Mouse (Mus musculus) midbrain, postnatal 0 days (tissue): ENCODE results near the gene Flywch1. TPM values are rescaled to one million over a fixed set of nuclear protein-coding genes. Genes with fewer than 3 reads are reported as not detected.
A peak's percentile ranks its signal among the peaks of the same experiment; 100 is the strongest.

Experiments
- ATAC-seq: fragments of 200-750 bp; cut with Nextera tagmentation; 2 replicates; pipeline ENCODE4 v1.8.0; 2017; ENCODE audit warnings: moderate number of reproducible peaks, mild to moderate bottlenecking, moderate TSS enrichment, moderate library complexity; ENCODE audit not compliant: low FRiP score
- DNase-seq: peaks from one replicate; pipeline ENCODE4 v3.0.0-alpha.2; 2015; ENCODE audit warnings: low spot score
- H3K27ac ChIP-seq: fragments of 300-500 bp; sonication (generic); 2 replicates; pipeline ENCODE4 v1.5.1; 2014; ENCODE audit warnings: low read depth, mild to moderate bottlenecking, low read length, mixed read lengths
- H3K27me3 ChIP-seq: fragments of 300-500 bp; sonication (generic); 2 replicates; pipeline ENCODE4 v1.6.1; 2014; ENCODE audit warnings: low read length, control low read depth, mixed read lengths; ENCODE audit not compliant: insufficient read depth
- H3K36me3 ChIP-seq: fragments of 300-500 bp; sonication (generic); 2 replicates; pipeline ENCODE4 v1.6.1; 2014; ENCODE audit warnings: low read length, control low read depth, mixed read lengths; ENCODE audit not compliant: insufficient read depth
- H3K4me1 ChIP-seq: fragments of 300-500 bp; sonication (generic); 2 replicates; pipeline ENCODE4 v1.6.1; 2014; ENCODE audit warnings: mild to moderate bottlenecking, control low read depth, antibody characterized with exemption, low read length, mixed read lengths; ENCODE audit not compliant: insufficient read depth
- H3K4me2 ChIP-seq: fragments of 300-500 bp; sonication (generic); 2 replicates; pipeline ENCODE4 v1.6.1; 2014; ENCODE audit warnings: low read depth, mild to moderate bottlenecking, low read length, mixed read lengths; ENCODE audit not compliant: poor library complexity, severe bottlenecking
- H3K4me3 ChIP-seq: fragments of 300-500 bp; sonication (generic); 2 replicates; pipeline ENCODE4 v1.5.1; 2014; ENCODE audit warnings: low read depth, mild to moderate bottlenecking, low read length, moderate library complexity
- H3K9ac ChIP-seq: fragments of 300-500 bp; sonication (generic); replicated peaks from 2 replicates; pipeline ENCODE4 v1.6.1; 2014; ENCODE audit warnings: mild to moderate bottlenecking, low read length, moderate library complexity, mixed read lengths; ENCODE audit not compliant: poor library complexity, severe bottlenecking
- H3K9me3 ChIP-seq: fragments of 300-500 bp; sonication (generic); 2 replicates; pipeline ENCODE4 v1.6.1; 2016; ENCODE audit warnings: low read length, control low read depth
- CTCF ChIP-seq: IDR thresholded peaks from 2 replicates; pipeline ENCODE4 v1.5.1; 2016; ENCODE audit warnings: antibody characterized with exemption, mild to moderate bottlenecking
- WGBS: fragments of 180-500 bp; shearing (Covaris S2); extraction: QIAGEN DNeasy Blood & Tissue Kit; methylation state at CpG from one replicate; pipeline ENCODE4 v1.1.7; 2014; 5-methylcytosine and 5-hydroxymethylcytosine counted together
- polyA plus RNA-seq: library from polyadenylated mRNA; unstranded; fragments of >200 nt; fragmentation: Nextera tagmentation; extraction: Ambion mirVana; gene quantifications from 2 replicates; pipeline ENCODE4 v1.2.1, GENCODE M21; 2015
- total RNA-seq: library from RNA; depleted of rRNA; stranded (reverse); fragments of >200 nt; gene quantifications from 2 replicates; pipeline ENCODE4 v1.2.3, GENCODE M21; 2014

Gene Flywch1
- total and polyA plus RNA-seq, 2 experiments from 2014 or later = 188 to 248 TPM

DNA sequence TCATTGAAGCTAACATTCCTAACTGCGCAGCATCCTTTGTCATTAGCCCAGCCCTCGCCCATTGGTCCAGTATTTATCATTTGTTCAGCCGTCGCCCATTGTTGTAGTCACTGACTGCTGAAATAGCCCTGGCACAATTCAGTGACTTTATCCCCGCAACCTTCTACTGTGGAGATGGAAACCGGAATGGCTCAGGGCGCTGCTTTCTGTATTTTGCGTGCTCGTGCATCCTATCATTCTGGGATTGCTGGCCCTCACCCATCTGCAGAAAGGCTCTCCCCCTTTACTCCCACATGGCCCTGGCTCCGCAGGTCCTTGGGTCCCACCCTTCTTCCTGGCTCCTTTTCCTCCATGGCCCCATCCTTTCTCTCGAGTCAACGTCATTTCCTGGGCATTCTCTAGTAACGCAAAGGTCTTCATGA is 15.1 kb upstream of the Flywch1 start:
- TF ChIP-seq CTCF = peak; percentile 7; the same call in 1 of the 2 replicates
- Histone ChIP-seq H3K9me3 (no peaks in the 10 kb centered on the region), H3K9ac (peak overlapping the region; percentile 85), H3K4me3 (peak overlapping the region; percentile 63), H3K27me3 (no peaks in the 10 kb centered on the region), H3K4me1 (no peaks in the 10 kb centered on the region), H3K27ac (peak overlapping the region; percentile 94), H3K4me2 (peak overlapping the region; percentile 78), H3K36me3 (no peaks in the 10 kb centered on the region)
- DNase-seq (peak; percentile 84), ATAC-seq (peak; percentile 75)
- 10% methylated on average over 13 of the region's 13 CpGs for WGBS

DNA sequence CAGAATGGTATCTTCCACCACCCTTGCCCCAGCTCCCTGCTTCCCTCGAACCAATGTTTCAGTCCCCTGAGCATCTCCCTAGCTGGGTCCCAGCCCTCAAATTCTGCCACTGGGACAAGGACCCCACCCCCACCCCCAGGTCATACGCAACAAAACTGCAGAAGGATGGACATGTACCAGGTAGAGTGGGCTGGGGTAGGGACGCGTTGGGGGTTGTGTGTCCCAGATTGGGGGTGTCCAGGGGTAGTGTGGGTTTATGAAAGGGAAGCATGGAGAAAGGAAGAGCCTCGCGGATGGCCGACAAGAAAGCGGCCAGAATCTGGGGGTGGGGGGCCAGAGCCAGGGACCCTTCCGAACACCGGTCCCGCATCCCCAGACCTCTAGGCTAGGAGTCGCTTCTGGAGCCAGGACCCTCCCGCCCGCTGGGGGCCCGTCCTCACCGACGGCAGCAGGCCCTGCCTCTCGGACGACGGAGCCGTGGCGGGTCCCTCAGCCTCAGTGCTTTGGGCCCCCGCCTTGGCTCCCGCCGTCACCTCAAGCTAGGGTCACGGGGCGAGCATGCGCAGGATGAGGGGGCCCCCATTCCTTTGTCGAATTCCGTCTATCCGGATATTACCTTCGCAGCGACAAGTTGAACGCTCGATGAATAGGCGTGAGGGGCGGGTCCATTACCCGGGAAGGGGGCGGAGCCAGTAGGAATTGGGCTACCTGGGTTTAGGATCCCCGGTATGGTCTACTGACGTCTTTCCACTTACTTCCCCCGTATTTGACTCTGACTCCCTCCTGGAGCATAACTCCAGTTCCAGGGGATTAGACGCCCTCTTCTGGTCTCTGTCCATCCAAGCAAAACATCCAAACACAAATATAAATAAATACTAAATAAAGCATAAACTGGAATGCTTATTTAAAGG is 14.4 kb upstream of the Flywch1 start, which contains the start of gene Flywch2:
Gene Flywch2, minus strand, starts transcription at position 521 of the 911 bp plus-strand sequence.
- Histone ChIP-seq H3K27ac (peak within 1 kb of the TSS; percentile 94), H3K4me2 (peak within 1 kb of the TSS; percentile 78), H3K4me3 (peak within 1 kb of the TSS; percentile 63), H3K36me3 (no peaks in the 10 kb centered on the region), H3K9ac (peak within 1 kb of the TSS; percentile 85), H3K27me3 (no peaks in the 10 kb centered on the region), H3K9me3 (no peaks in the 10 kb centered on the region), H3K4me1 (no peaks in the 10 kb centered on the region)
- ATAC-seq = peak; percentile 88
- whole genome bisulfite sequencing = 2% methylated on average over 43 of the region's 43 CpGs
- peak; percentile 51 for TF ChIP-seq CTCF
- DNase-seq = peak; percentile 96

DNA sequence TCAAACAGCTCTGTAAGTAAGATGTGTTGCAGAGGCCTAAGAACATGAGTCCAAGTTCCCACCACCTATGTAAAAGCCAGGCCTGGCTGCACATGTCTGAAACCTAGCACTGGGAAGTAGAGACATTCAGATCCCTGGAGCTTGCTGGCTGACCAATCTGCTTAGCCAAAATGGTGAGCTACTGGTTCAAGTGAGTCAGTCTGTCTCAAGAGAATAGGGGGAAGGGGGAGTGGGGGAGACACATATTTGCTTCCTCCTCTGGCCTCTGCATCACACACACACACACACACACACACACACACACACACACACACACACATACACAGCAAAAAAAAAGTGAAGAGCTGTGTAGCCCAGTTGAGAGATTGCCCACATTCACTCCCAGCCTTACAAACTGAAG is 11.9 kb upstream of the Flywch1 start:
- Histone ChIP-seq H3K4me2 (no peak overlapping the region), H3K36me3 (0 out of 2 replicates have a peak, but pooled peaks cover 5% of the 10 kb centered on the region), H3K4me3 (no peak overlapping the region), H3K9ac (no peak overlapping the region), H3K27me3 (no peaks in the 10 kb centered on the region), H3K9me3 (no peaks in the 10 kb centered on the region), H3K27ac (no peak overlapping the region), H3K4me1 (no peaks in the 10 kb centered on the region)
- no peak for TF ChIP-seq CTCF
- ATAC-seq (no peak), DNase-seq (no peak)

DNA sequence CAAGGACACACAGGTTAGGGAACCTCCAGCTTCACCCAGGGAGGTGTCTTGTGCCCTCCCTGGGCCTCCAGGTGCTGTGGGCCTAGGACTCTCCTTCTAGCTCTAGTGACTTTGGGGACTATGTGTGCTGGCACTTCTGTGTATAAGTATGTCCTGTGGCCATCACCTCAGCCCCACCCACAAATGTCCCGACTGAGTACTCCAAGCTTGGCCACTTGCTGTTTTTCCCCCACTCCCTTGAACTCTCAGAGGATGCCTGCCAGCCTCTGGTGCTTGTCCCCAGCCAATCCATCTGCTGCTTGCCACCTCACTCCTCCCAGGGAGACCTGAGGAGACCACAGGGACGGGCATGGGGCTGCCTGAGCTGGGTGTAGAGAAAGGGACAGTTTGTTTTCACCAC is 7.0 kb upstream of the Flywch1 start:
- Histone ChIP-seq H3K9ac (no peak overlapping the region), H3K27me3 (no peaks in the 10 kb centered on the region), H3K9me3 (no peaks in the 10 kb centered on the region), H3K36me3 (0 out of 2 replicates have a peak, but pooled peaks cover 5% of the 10 kb centered on the region), H3K4me1 (no peaks in the 10 kb centered on the region), H3K4me3 (no peak overlapping the region), H3K4me2 (no peak overlapping the region), H3K27ac (no peak overlapping the region)
- TF ChIP-seq CTCF = no peak
- 66% methylated on average over 2 of the region's 2 CpGs for WGBS
- ATAC-seq (no peak), DNase-seq (no peak)

DNA sequence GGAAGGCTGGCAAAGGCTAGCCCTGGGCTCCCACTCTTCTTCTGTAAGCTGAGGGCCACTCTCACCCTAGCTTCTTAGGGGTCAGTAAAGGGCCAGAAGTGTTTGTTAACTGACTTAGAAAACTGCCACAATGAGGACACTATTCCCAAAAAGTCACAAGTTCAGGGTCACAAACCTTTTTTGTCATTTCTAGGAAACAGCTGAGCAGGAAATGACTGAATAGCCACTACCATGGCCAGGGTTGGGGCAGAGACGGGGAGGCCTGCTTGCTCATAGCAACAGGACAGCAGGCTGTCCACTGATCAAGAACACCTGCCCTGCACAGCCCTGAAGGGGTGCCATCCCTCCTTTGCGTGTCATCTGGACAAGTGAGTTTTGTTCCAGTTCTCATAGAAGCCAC is 5.7 kb upstream of the Flywch1 start:
- H3K27ac ChIP-seq = no peak overlapping the region
- 0 out of 2 replicates have a peak, but pooled peaks cover 5% of the 10 kb centered on the region for H3K36me3 ChIP-seq
- H3K9ac ChIP-seq = no peak overlapping the region
- H3K4me3 ChIP-seq = no peak overlapping the region
- TF ChIP-seq CTCF = no peak
- WGBS = 89% methylated on average over 2 of the region's 2 CpGs
- no peak for ATAC-seq
- H3K9me3 ChIP-seq = no peaks in the 10 kb centered on the region
- no peak overlapping the region for H3K4me2 ChIP-seq
- no peaks in the 10 kb centered on the region for H3K4me1 ChIP-seq
- no peaks in the 10 kb centered on the region for H3K27me3 ChIP-seq
- no peak for DNase-seq

DNA sequence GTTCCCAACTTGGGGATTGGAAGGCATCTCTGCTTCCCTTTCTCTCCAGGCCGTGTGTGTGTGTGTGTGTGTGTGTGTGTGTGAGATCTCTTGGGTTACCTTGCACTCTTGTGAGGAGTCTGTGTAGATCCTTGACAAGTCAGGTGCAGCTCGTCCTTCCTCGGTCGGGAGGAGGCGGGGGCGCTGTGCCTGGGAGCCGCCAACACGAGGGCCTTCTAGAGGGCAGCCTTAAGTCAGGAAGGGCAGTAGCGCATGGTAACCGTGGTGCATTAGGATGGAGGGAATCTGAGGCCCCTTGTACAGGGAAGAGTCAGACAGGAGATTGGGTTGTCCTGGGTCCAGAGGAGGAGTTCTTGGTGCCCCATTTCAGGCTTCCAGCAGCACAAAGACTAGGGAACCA is 4.8 kb upstream of the Flywch1 start:
- ATAC-seq = no peak
- DNase-seq = no peak
- H3K4me1 ChIP-seq = no peaks in the 10 kb centered on the region
- WGBS = 79% methylated on average over 10 of the region's 10 CpGs
- no peak overlapping the region for H3K27ac ChIP-seq
- no peaks in the 10 kb centered on the region for H3K9me3 ChIP-seq
- H3K4me2 ChIP-seq = no peak overlapping the region
- H3K9ac ChIP-seq = no peak overlapping the region
- H3K27me3 ChIP-seq = no peaks in the 10 kb centered on the region
- H3K4me3 ChIP-seq = no peak overlapping the region
- TF ChIP-seq CTCF = no peak
- 0 out of 2 replicates have a peak, but pooled peaks cover 5% of the 10 kb centered on the region for H3K36me3 ChIP-seq
